In the genomic region with DNA sequence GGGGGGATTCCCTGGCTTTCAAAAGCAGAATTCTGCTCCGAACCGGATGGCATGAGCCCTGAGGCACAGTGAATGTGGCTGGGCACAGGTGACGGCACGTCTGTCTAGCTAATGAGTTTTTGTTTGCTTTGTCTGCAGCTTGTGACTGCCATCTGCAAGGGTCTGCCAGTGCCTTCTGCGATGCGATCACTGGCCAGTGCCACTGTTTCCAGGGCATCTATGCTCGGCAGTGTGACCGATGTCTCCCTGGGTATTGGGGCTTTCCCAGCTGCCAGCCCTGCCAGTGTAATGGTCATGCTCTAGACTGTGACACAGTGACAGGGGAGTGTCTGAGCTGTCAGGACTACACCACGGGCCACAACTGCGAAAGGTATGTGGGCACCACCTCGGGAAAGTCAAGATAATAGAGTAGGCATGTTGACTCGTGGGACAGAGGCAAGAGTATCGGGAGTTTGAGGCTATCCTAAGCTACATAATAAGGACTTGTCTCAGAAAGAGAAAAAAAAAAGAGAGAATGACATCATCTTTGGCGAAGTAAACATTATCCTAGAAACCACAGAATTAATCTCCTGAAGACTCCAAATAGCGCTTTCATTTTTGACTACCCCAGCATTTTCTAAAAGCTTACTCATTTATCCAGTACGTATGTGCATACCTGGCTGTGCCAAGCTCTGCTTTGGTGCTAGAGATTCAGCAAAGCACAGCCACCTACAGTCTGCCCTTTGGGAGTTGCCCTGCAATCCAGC, we compare ENCODE assay signal across 8 mouse cellular contexts. TPM values are rescaled to one million over a fixed set of nuclear protein-coding genes. Genes with fewer than 3 reads are reported as not detected.
DNase-seq lines count a peak whose midpoint lies in the region; ATAC-seq and TF ChIP-seq lines count a peak whose summit lies in the region.
"Had no signal": no experiment of that assay in that cellular context is flagged by ENCODE, and none has a peak within 500 bp of the region (broad histone marks: within the 10 kb centered on the region; RNA-seq: fewer than 3 reads in every experiment).

No protein-coding gene starts in this region.

- ATAC-seq in midbrain, embryonic 14.5 days (ENCODE audit: low FRiP score, low TSS enrichment): peak; percentile 31; the same call in 1 of the 2 replicates
- ATAC-seq in stomach, embryonic 16.5 days (ENCODE audit: insufficient read depth, low FRiP score): no peak

- H3K4me3 ChIP-seq in heart, adult 2 months: no peak overlapping the region
- no peak overlapping the region for H3K4me3 ChIP-seq in midbrain, embryonic 14.5 days (replicated peaks; ENCODE audit: low read depth, low read length)
- H3K4me3 ChIP-seq in midbrain, embryonic 10.5 days: no peak overlapping the region
- no peak overlapping the region for H3K4me3 ChIP-seq in brown adipose tissue, adult 24 weeks (ENCODE audit: insufficient read depth, low read depth, low read length)
- H3K4me3 ChIP-seq in stomach, embryonic 16.5 days (replicated peaks; ENCODE audit: low read length): no peak overlapping the region

- peak; percentile 35 to 36 for DNase-seq in heart, adult 2 months
- no peak for DNase-seq in heart, adult 8-10 months (ENCODE audit: low spot score)
- DNase-seq in midbrain, embryonic 14.5 days: no peak
- DNase-seq in midbrain, embryonic 10.5 days (ENCODE audit: low spot score): no peak
- no peak for DNase-seq in urinary bladder, adult 2 months (ENCODE audit: low spot score)
- DNase-seq: gastrocnemius, postnatal 14 days had no signal

- intact Hi-C loops in heart, adult 2 months (cut with DNase I): loop anchor here (5.0 kb wide), 1 partner anchor 36 kb away; the partner anchor contains the start of gene Lamb1

- no peaks in the 10 kb centered on the region for H3K9me3 ChIP-seq in midbrain, embryonic 14.5 days (ENCODE audit: control insufficient read depth, low read length)
- no peaks in the 10 kb centered on the region for H3K9me3 ChIP-seq in midbrain, embryonic 10.5 days (replicated peaks)
- H3K9me3 ChIP-seq in stomach, embryonic 16.5 days (replicated peaks; ENCODE audit: control insufficient read depth, low read length): no peaks in the 10 kb centered on the region

- H3K36me3 ChIP-seq in heart, adult 2 months (ENCODE audit: control insufficient read depth, insufficient read depth, low read length): peaks cover 7% of the 10 kb centered on the region
- H3K36me3 ChIP-seq in midbrain, embryonic 14.5 days (ENCODE audit: control insufficient read depth, insufficient read depth, low read length): no peaks in the 10 kb centered on the region
- peaks cover 2% of the 10 kb centered on the region; the same call in 1 of the 2 replicates for H3K36me3 ChIP-seq in midbrain, embryonic 10.5 days
- H3K36me3 ChIP-seq in stomach, embryonic 16.5 days (ENCODE audit: control insufficient read depth, insufficient read depth, low read length): peaks cover 49% of the 10 kb centered on the region

- no peak overlapping the region for H3K9ac ChIP-seq in heart, adult 2 months (ENCODE audit: low read depth, low read length)
- H3K9ac ChIP-seq in midbrain, embryonic 14.5 days (replicated peaks; ENCODE audit: low read length): no peak overlapping the region
- H3K9ac ChIP-seq in stomach, embryonic 16.5 days (ENCODE audit: low read length): no peak overlapping the region

- no peaks in the 10 kb centered on the region for H3K27me3 ChIP-seq in heart, adult 2 months (ENCODE audit: control insufficient read depth, insufficient read depth, low read length)
- no peaks in the 10 kb centered on the region for H3K27me3 ChIP-seq in midbrain, embryonic 14.5 days (ENCODE audit: control insufficient read depth, insufficient read depth, low read length)
- no peaks in the 10 kb centered on the region for H3K27me3 ChIP-seq in midbrain, embryonic 10.5 days (ENCODE audit: low read depth, poor library complexity, severe bottlenecking)
- H3K27me3 ChIP-seq in stomach, embryonic 16.5 days (ENCODE audit: control insufficient read depth, insufficient read depth, low read length): no peaks in the 10 kb centered on the region

- TF ChIP-seq CTCF in heart, adult 2 months (IDR thresholded peaks at IDR 0.05): no peak

- WGBS in heart, adult 2 months: 67% methylated on average over 16 of the region's 16 CpGs
- WGBS in midbrain, embryonic 14.5 days: 83% methylated on average over 16 of the region's 16 CpGs
- 96% methylated on average over 16 of the region's 16 CpGs for WGBS in midbrain, embryonic 10.5 days
- 77% methylated on average over 16 of the region's 16 CpGs for WGBS in stomach, embryonic 16.5 days

- H3K4me1 ChIP-seq in heart, adult 2 months (ENCODE audit: control insufficient read depth, insufficient read depth, low read length): peaks cover 5% of the 10 kb centered on the region
- H3K4me1 ChIP-seq in midbrain, embryonic 14.5 days (ENCODE audit: control insufficient read depth, insufficient read depth, low read length): no peaks in the 10 kb centered on the region
- no peaks in the 10 kb centered on the region; the same call in 1 of the 2 replicates for H3K4me1 ChIP-seq in midbrain, embryonic 10.5 days
- H3K4me1 ChIP-seq in brown adipose tissue, adult 24 weeks (ENCODE audit: control insufficient read depth, insufficient read depth, insufficient read length, low read length): peaks cover 12% of the 10 kb centered on the region
- H3K4me1 ChIP-seq in stomach, embryonic 16.5 days (ENCODE audit: control insufficient read depth, insufficient read depth, low read length): no peaks in the 10 kb centered on the region

- peak overlapping the region; percentile 3; the same call in 1 of the 2 replicates for H3K27ac ChIP-seq in heart, adult 2 months
- no peak overlapping the region for H3K27ac ChIP-seq in midbrain, embryonic 14.5 days (replicated peaks; ENCODE audit: low read depth, low read length)
- no peak overlapping the region for H3K27ac ChIP-seq in midbrain, embryonic 10.5 days (replicated peaks)
- H3K27ac ChIP-seq in brown adipose tissue, adult 24 weeks (replicated peaks; ENCODE audit: low read depth, low read length): peak overlapping the region; percentile 65
- H3K27ac ChIP-seq in stomach, embryonic 16.5 days (ENCODE audit: low read length): peak overlapping the region; percentile 61

- no peak for TF ChIP-seq EP300 in heart, adult 2 months (IDR thresholded peaks at IDR 0.05; ENCODE audit: insufficient read depth, low read depth, low read length)

- no peak for TF ChIP-seq POLR2A in heart, adult 2 months (IDR thresholded peaks at IDR 0.05; ENCODE audit: insufficient read depth, low read depth, low read length)

- no peaks in the 10 kb centered on the region; the same call in 1 of the 2 replicates for H3K79me2 ChIP-seq in heart, adult 2 months (replicated peaks; ENCODE audit: control insufficient read depth, insufficient read depth, low read length)

- no peak overlapping the region for H3K4me2 ChIP-seq in midbrain, embryonic 14.5 days (ENCODE audit: low read length)
- no peak overlapping the region for H3K4me2 ChIP-seq in stomach, embryonic 16.5 days (ENCODE audit: low read depth, low read length)

RNA-seq across cellular contexts. Expression of gene Lamb1, which starts 37.9 kb away (rescaled TPM):
- total RNA-seq in heart, adult 2 months (2021): 10 to 100 TPM; 55.3 to 58.1 TPM
- polyA plus RNA-seq in heart, adult 2 months (2012; rRNA removed): 25.1 and 44.1 TPM in 2 replicates
- total RNA-seq in heart, adult 8-10 months (2022): 10 to 100 TPM; 44.0 to 51.1 (median 48.7) TPM
- polyA plus RNA-seq in midbrain, embryonic 14.5 days (2014; fragmentation: Nextera tagmentation; extraction: Ambion mirVana): 3.9 and 16.7 TPM in 2 replicates
- 17.8 and 20.8 TPM in 2 replicates for polyA plus RNA-seq in midbrain, embryonic 10.5 days (2016; fragmentation: Nextera tagmentation; extraction: Ambion mirVana)
- polyA plus RNA-seq in brown adipose tissue, adult 24 weeks (2012; ENCODE audit: insufficient read depth, insufficient read length, missing spikeins): 28.5 and 41.1 TPM in 2 replicates
- polyA plus RNA-seq in stomach, embryonic 16.5 days (2015; fragmentation: Nextera tagmentation; extraction: Ambion mirVana): 108 and 120 TPM in 2 replicates
- 49.8 and 62.9 TPM in 2 replicates for polyA plus RNA-seq in urinary bladder, adult 2 months (2012; rRNA removed)

RNA-seq across cellular contexts. Expression of gene Dld, which starts 48.3 kb away (rescaled TPM):
- total RNA-seq in heart, adult 2 months (2021): 100 to 1,000 TPM; 374 to 406 TPM
- 85.0 and 180 TPM in 2 replicates for polyA plus RNA-seq in heart, adult 2 months (2012; rRNA removed)
- total RNA-seq in heart, adult 8-10 months (2022): 100 to 1,000 TPM; 368 to 419 (median 398) TPM
- 111 and 121 TPM in 2 replicates for polyA plus RNA-seq in midbrain, embryonic 14.5 days (2014; fragmentation: Nextera tagmentation; extraction: Ambion mirVana)
- 136 and 137 TPM in 2 replicates for polyA plus RNA-seq in midbrain, embryonic 10.5 days (2016; fragmentation: Nextera tagmentation; extraction: Ambion mirVana)
- polyA plus RNA-seq in brown adipose tissue, adult 24 weeks (2012; ENCODE audit: insufficient read depth, insufficient read length, missing spikeins): 928 and 1,239 TPM in 2 replicates
- 124 and 145 TPM in 2 replicates for polyA plus RNA-seq in stomach, embryonic 16.5 days (2015; fragmentation: Nextera tagmentation; extraction: Ambion mirVana)
- 67.7 and 72.6 TPM in 2 replicates for polyA plus RNA-seq in urinary bladder, adult 2 months (2012; rRNA removed)

Comparison
In these comparisons a context has a peak if more than half of its experiments do, and no peak if none do; other contexts are left out.
1. DNase-seq: peak in heart, adult 2 months (2 of 2); none in heart, adult 8-10 months (single experiment), midbrain, embryonic 14.5 days (single experiment), midbrain, embryonic 10.5 days (single experiment) and urinary bladder, adult 2 months (single experiment).
2. H3K27ac ChIP-seq: peak in heart, adult 2 months (single experiment), brown adipose tissue, adult 24 weeks (single experiment) and stomach, embryonic 16.5 days (single experiment); none in midbrain, embryonic 14.5 days (single experiment) and midbrain, embryonic 10.5 days (single experiment).